Mouse (Mus musculus) testis, adult 2 months (tissue): ENCODE results near the gene Pin1.

Source experiments
- CTCF ChIP-seq: fragments of 200-500 bp; IDR thresholded peaks from 2 replicates; pipeline ENCODE4 v1.5.1; 2012; ENCODE audit warnings: low read depth, mild to moderate bottlenecking, inconsistent platforms, low read length, moderate library complexity; ENCODE audit not compliant: control insufficient read depth, insufficient read depth, insufficient replicate concordance
- POLR2A ChIP-seq: fragments of 200-500 bp; IDR thresholded peaks from 2 replicates; pipeline ENCODE4 v1.6.1; 2012; ENCODE audit warnings: low read depth, mild to moderate bottlenecking, inconsistent platforms, low read length, moderate library complexity; ENCODE audit not compliant: control insufficient read depth

- TF ChIP-seq CTCF = no peak
- TF ChIP-seq POLR2A = no peak
Observed at GRCm38 (mm10) chr9:20664366-20664765, 12.5 kb downstream of the Pin1 start.
